Mouse (Mus musculus) midbrain, embryonic 10.5 days (tissue): Measurements from ENCODE around the gene Slc39a13. TPM values are rescaled to one million over a fixed set of nuclear protein-coding genes. Genes with fewer than 3 reads are reported as not detected.
A peak's percentile ranks its signal among the peaks of the same experiment; 100 is the strongest.
"Not testable (repeated sequence)": the region's sequence is repeated elsewhere in the genome, so short reads cannot be mapped to it uniquely, and the experiment has no call there.

Source experiments
- DNase-seq: peaks from one replicate; pipeline ENCODE4 v3.0.0-alpha.2; 2017; ENCODE audit warnings: low spot score
- H3K27ac ChIP-seq: fragments of 300-500 bp; sonication (generic); replicated peaks from 2 replicates; pipeline ENCODE4 v1.5.1; 2016; ENCODE audit warnings: mild to moderate bottlenecking
- H3K27me3 ChIP-seq: fragments of 300-500 bp; sonication (generic); 2 replicates; pipeline ENCODE4 v1.6.1; 2016; ENCODE audit warnings: low read depth, mild to moderate bottlenecking; ENCODE audit not compliant: poor library complexity, severe bottlenecking
- H3K36me3 ChIP-seq: fragments of 300-500 bp; sonication (generic); 2 replicates; pipeline ENCODE4 v1.6.1; 2016; ENCODE audit warnings: mild to moderate bottlenecking, moderate library complexity
- H3K4me1 ChIP-seq: fragments of 300-500 bp; sonication (generic); 2 replicates; pipeline ENCODE4 v1.6.1; 2016
- H3K4me3 ChIP-seq: fragments of 300-500 bp; sonication (generic); 2 replicates; pipeline ENCODE4 v1.5.1; 2016; ENCODE audit warnings: mild to moderate bottlenecking, moderate library complexity
- H3K9me3 ChIP-seq: fragments of 300-500 bp; sonication (generic); replicated peaks from 2 replicates; pipeline ENCODE4 v1.6.1; 2016; ENCODE audit warnings: mild to moderate bottlenecking
- WGBS: fragments of 180-500 bp; shearing (Covaris S2); methylation state at CpG from one replicate; pipeline ENCODE4 v1.1.7; 2016; 5-methylcytosine and 5-hydroxymethylcytosine counted together
- polyA plus RNA-seq: library from polyadenylated mRNA; unstranded; fragments of >200 nt; fragmentation: Nextera tagmentation; extraction: Ambion mirVana; gene quantifications from 2 replicates; pipeline ENCODE4 v1.2.1, GENCODE M21; 2016

Gene Slc39a13
- polyA plus RNA-seq, 1 experiment from 2014 or later = 20.5 TPM

DNA sequence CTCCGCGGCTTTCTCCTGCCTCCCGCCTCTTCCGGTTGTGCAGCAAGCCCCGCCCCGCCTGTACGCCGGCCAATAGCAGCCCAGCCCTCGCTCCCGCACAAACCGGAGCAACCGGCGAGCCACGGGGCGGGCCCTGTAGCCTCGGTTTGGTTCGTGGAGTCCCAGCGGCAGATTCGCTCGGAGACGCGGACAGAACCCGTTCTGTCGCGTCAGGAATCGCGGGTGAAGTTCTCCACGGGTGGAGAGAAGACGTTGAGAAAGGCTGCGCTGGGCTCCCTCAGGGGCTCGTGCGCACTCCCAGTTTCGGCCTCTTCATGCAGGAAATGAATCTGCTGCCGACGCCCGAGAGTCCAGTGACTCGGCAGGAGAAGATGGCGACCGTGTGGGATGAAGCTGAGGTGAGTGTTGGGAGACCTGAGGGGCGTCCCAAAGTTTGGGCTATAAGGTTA lies 16.3 kb downstream of the Slc39a13 start, which contains the start of gene Psmc3:
TSS of gene Psmc3 (plus strand) at position 76 of the 449 bp plus-strand sequence.
- Histone ChIP-seq H3K27me3 (no peaks in the 10 kb centered on the region), H3K36me3 (peaks cover 48% of the 10 kb centered on the region), H3K27ac (peak within 1 kb of the TSS; percentile 93), H3K4me3 (peak within 1 kb of the TSS; percentile 93), H3K4me1 (peaks cover 40% of the 10 kb centered on the region), H3K9me3 (no peaks in the 10 kb centered on the region)
- peak; percentile 96 for DNase-seq
- WGBS = under 1% methylated on average over 40 of the region's 40 CpGs

DNA sequence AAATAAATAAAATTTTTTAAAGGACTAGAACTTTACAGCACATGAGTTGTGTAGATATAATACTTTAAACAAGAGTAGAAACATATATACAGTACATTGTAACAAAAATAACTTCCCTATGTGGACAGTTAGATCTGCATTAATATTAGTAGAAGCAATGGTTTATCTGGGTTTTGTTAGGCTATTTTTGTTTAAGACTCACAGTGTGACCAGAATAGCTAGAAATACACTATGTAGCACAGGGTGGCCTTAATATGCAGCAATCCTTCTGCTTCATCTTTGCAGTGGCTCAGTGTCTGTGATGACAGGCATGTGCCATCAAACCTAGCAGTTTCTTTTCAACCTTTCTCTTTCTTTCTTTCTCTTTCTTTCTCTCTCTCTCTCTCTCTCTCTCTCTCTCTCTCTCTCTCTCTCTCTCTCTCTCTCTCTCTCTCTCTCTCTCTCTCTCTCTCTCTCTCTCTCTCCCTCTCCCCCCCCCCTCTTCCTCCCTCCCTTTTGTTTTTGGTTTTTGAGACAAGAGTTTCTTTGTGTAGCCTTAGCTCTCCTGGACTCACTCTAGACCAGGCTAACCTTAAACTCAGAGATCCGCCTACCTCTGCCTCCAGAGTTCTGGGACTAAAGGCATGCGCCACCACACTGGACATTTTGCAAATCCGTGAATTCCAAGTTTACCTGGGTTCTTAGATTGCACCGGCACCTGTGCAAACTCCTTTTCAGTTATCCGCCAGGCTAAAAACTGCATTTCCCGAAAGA lies 16.9 kb downstream of the Slc39a13 start:
- H3K36me3 ChIP-seq = peaks cover 42% of the 10 kb centered on the region
- H3K27ac ChIP-seq = peak overlapping the region; percentile 93
- H3K4me1 ChIP-seq = peaks cover 40% of the 10 kb centered on the region
- no peak for DNase-seq
- no peaks in the 10 kb centered on the region for H3K9me3 ChIP-seq
- no peaks in the 10 kb centered on the region for H3K27me3 ChIP-seq
- H3K4me3 ChIP-seq = peak overlapping the region; percentile 93
- whole genome bisulfite sequencing = 0% methylated on average over 6 of the region's 6 CpGs

DNA sequence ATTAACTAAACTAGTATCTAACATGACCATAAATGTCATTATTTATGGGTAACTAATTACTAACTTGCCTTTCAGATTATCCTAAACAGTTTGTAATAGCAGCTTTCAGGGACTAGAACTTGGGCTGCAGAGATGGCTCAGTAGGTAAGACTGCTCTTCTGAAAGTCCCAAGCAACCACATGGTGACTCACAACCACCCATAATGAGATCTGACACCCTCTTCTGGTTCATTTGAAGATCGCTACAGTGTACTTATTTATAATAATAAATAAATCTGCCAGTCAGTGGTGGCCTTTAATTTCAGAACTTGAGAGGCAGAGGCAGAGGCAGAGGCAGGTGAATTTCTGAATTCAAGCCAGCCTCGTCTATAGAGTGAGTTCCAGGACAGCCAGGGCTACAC lies 17.5 kb downstream of the Slc39a13 start:
- Histone ChIP-seq H3K4me1 (peaks cover 40% of the 10 kb centered on the region), H3K36me3 (peaks cover 36% of the 10 kb centered on the region), H3K27ac (peak overlapping the region; percentile 93; the same call in 1 of the 2 replicates), H3K4me3 (peak overlapping the region; percentile 93), H3K27me3 (no peaks in the 10 kb centered on the region), H3K9me3 (no peaks in the 10 kb centered on the region)
- DNase-seq = no peak
- 76% methylated on average over 2 of the region's 2 CpGs for WGBS

DNA sequence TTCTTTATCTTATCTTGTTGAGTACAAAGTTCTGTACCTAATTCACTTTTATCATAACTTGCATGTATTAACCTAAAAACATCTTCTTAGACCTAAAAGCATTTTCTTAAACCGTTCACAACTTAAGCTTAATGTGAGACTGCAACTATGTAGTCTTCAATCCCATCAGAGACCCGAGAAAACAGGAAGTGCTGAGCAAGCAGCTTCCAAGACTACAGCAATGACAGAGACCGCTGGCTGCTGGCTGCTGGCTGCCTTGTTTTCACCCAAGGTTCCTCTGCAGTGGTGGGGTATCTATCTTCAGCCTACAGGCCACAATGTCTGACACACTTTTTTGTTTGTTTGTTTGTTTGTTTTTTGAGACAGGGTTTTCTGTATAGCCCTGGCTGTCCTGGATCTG lies 18.3 kb downstream of the Slc39a13 start:
- 80% methylated on average over 3 of the region's 3 CpGs for WGBS
- Histone ChIP-seq H3K36me3 (peaks cover 28% of the 10 kb centered on the region), H3K4me3 (no peak overlapping the region), H3K9me3 (no peaks in the 10 kb centered on the region), H3K27me3 (no peaks in the 10 kb centered on the region), H3K27ac (no peak overlapping the region), H3K4me1 (peaks cover 40% of the 10 kb centered on the region)
- no peak for DNase-seq

DNA sequence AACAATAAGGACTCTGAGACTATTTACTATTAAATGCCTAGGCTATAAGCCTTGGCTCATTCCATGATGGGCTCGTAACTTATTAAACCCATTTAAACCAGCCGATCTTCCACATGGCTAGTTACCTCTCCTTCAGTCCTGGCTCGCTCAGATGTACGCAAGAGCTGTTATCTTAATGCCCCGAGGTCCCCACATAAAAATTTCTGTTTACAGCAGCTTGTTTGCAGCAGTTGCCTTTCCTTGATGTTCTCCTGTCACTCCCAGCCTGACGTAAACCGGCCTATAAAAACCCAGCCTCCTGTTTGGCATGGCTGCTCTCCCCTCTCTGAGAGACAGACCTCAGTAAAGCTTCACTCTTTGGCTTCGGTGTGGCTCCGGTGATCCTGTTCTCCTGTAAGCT lies 22.9 kb downstream of the Slc39a13 start:
- no peak for DNase-seq
- Histone ChIP-seq H3K27ac (no peak overlapping the region), H3K4me1 (peaks cover 31% of the 10 kb centered on the region), H3K27me3 (no peaks in the 10 kb centered on the region), H3K36me3 (peaks cover 7% of the 10 kb centered on the region; the same call in 1 of the 2 replicates), H3K9me3 (no peaks in the 10 kb centered on the region), H3K4me3 (no peak overlapping the region)
- 88% methylated on average over 9 of the region's 9 CpGs for WGBS

DNA sequence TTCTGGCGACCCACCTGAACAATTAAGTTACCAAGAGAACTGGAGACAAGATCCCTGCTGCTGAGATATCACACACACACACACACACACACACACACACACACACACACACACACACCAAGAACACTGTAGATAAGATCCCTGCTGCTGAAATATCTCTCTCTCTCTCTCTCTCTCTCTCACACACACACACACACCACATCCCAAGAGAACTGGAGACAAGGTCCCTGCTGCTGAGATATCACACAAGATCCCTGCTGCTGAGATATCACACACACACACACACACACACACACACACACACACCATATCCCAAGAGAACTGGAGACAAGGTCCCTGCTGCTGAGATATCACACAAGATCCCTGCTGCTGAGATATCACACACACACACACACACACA lies 24.4 kb downstream of the Slc39a13 start:
- not testable (repeated sequence) for H3K27me3 ChIP-seq, DNase-seq, H3K36me3 ChIP-seq, H3K9me3 ChIP-seq, H3K4me3 ChIP-seq
- 100% methylated on average over 1 of the region's 1 CpGs for WGBS
- Histone ChIP-seq H3K27ac (peak overlapping the region; percentile 61; the same call in 1 of the 2 replicates), H3K4me1 (peaks cover 34% of the 10 kb centered on the region)

DNA sequence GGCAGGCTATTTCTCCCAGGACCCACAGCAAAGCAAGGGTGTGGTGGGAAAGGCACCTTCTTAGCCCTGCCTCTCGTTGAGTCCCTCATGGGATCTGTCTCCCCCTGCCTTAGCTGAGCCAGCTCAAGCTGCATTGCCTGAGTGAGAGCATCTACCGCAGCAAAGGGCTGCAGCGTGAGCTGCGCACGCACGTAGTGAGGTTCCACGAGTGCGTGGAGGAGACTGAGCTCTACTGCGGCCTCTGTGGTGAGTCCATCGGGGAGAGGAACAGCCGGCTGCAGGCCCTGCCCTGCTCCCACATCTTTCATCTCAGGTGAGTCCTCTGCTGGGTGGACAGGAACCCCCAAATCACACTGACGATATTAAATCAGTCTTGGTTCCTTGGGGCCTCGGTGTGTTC lies 25.5 kb downstream of the Slc39a13 start:
- Histone ChIP-seq H3K4me3 (no peak overlapping the region), H3K27ac (peak overlapping the region; percentile 61; the same call in 1 of the 2 replicates), H3K9me3 (no peaks in the 10 kb centered on the region), H3K4me1 (peaks cover 26% of the 10 kb centered on the region), H3K27me3 (no peaks in the 10 kb centered on the region), H3K36me3 (no peaks in the 10 kb centered on the region)
- WGBS = 79% methylated on average over 13 of the region's 13 CpGs
- DNase-seq = no peak

DNA sequence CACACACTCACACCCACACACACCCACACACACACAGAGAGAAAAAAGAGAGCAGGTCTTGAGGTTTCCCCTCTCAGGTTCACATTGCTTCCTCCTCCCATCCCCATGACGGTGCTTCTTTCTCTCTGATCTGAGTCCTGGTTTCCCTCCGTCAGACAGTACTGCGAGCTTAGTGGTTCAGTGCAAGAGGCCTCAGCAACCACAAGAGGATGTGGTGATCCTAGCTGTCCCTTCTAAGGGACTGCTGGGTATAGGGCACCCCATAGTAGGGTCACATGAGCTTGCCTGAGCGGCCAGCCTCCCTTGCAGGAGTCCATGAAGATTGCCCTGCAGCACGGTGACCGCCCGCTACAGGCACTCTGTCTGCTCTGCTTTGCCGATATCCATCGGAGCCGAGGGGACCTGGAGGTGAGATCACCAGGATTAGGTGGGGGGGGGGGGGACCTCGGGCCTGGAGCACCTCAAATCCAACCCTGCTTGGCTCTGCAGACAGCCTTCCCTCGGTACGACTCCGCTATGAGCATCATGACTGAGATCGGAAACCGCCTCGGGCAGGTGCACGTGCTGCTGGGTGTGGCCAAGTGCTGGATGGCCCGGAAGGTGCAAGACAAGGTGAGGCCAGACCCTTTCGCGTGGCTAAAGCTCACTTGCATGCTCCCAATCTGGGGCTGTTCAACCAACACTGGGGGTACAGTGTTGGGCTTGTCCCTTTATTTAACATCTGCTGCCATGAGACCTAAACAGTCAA lies 27.4 kb downstream of the Slc39a13 start:
- DNase-seq = no peak
- peak overlapping the region; percentile 46; the same call in 1 of the 2 replicates for H3K27ac ChIP-seq
- no peak overlapping the region for H3K4me3 ChIP-seq
- peaks cover 19% of the 10 kb centered on the region for H3K4me1 ChIP-seq
- WGBS = 76% methylated on average over 21 of the region's 21 CpGs
- no peaks in the 10 kb centered on the region for H3K36me3 ChIP-seq
- H3K27me3 ChIP-seq = no peaks in the 10 kb centered on the region
- no peaks in the 10 kb centered on the region for H3K9me3 ChIP-seq

DNA sequence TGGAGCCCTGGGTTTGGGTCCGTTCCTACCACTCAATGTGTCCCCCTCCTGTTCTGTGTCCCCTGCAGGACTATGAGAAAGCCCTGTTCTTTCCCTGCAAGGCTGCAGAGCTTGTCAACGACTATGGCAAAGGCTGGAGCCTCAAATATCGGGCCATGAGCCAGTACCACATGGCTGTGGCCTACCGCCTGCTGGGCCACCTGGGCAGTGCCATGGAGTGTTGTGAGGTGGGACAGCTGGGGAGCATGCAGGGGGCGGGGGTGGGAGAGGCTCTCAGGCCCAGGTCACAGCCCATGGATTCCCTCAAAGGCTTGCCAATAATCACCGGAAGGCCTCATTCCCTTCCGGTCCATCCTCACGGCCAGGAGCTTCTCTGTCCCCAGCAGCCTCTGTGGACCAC lies 28.4 kb downstream of the Slc39a13 start:
- WGBS = 71% methylated on average over 8 of the region's 8 CpGs
- Histone ChIP-seq H3K27ac (no peak overlapping the region), H3K27me3 (no peaks in the 10 kb centered on the region)

DNA sequence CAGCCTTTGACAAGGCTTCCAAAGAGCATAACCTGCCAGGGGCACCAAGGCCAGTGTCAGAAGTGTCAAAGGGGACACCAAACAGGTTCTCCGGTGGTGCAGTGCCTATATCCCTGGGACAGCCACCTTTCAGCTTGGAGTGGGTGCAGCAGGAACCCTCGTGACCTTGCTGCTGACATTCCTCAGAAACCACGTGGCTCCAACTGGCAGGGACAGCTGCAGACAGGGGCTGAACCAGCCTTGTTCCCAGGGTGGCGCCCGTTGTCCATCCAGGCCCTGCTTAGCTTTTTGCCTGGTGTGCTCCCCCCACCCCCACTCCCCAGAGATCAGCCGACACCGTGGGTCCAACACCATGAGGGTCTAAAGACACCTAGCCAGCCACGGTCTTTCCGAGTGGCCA lies 34.8 kb downstream of the Slc39a13 start, which contains the start of gene Rapsn:
TSS of gene Rapsn (plus strand) at position 236 of the 400 bp plus-strand sequence.
- no peak within 1 kb of the TSS for H3K4me3 ChIP-seq
- no peak for DNase-seq
- WGBS = 77% methylated on average over 9 of the region's 9 CpGs

More for the DNA sequence above, 28.4 kb downstream of the Slc39a13 start:
- Histone ChIP-seq H3K4me1 (peaks cover 19% of the 10 kb centered on the region), H3K4me3 (no peak overlapping the region), H3K9me3 (no peaks in the 10 kb centered on the region), H3K36me3 (no peaks in the 10 kb centered on the region)
- no peak for DNase-seq

DNA sequence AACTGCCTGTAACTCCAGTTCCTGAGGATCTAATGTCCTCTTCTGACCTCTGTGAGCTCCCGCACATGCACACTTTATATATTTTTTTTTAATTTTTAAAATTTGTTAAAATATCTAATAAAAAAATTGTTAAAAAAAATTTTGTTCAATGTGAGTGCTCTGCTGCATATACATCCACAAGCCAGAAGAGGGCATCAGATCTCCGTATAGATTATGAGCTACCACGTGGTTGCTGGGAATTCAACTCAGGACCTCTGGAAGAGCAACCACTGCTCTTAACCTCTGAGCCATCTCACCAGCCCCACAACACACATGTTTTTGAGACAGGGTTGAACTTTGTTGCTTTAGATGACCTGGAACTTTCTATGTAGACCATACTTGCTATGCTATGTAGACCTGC lies 37.2 kb downstream of the Slc39a13 start:
- H3K4me1 ChIP-seq = peaks cover 17% of the 10 kb centered on the region
- WGBS = 20% methylated on average over 3 of the region's 3 CpGs
- no peak overlapping the region for H3K27ac ChIP-seq
- H3K27me3 ChIP-seq = no peaks in the 10 kb centered on the region
- H3K9me3 ChIP-seq = no peaks in the 10 kb centered on the region
- no peak for DNase-seq
- no peak overlapping the region for H3K4me3 ChIP-seq
- H3K36me3 ChIP-seq = no peaks in the 10 kb centered on the region

More for the DNA sequence above, 34.8 kb downstream of the Slc39a13 start, which contains the start of gene Rapsn:
- H3K9me3 ChIP-seq = no peaks in the 10 kb centered on the region
- no peaks in the 10 kb centered on the region for H3K36me3 ChIP-seq
- peak within 1 kb of the TSS; percentile 23 for H3K27ac ChIP-seq
- peaks cover 14% of the 10 kb centered on the region for H3K4me1 ChIP-seq
- no peaks in the 10 kb centered on the region for H3K27me3 ChIP-seq

DNA sequence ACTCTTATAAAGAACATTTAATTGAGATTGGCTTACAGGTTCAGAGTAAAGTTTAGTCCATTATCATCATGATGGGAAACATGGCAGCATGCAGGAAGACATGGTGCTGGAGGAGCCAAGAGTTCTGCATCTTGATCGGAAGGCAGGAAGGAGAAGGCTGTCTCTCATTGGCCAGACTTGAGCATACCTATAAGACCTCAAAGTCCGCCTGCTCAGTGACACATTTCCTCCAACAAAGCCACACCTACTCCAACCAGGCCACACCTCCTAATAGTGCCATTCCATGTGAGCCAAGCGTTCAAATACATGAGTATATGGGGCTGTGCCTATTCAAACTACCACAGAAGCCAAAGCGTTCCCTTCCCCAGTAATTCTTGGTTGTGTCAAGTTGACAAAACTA lies 39.0 kb downstream of the Slc39a13 start:
- DNase-seq = no peak
- WGBS = 87% methylated on average over 4 of the region's 4 CpGs
- H3K9me3 ChIP-seq = no peaks in the 10 kb centered on the region
- no peaks in the 10 kb centered on the region for H3K27me3 ChIP-seq
- no peak overlapping the region for H3K27ac ChIP-seq
- peaks cover 14% of the 10 kb centered on the region for H3K4me1 ChIP-seq
- H3K36me3 ChIP-seq = no peaks in the 10 kb centered on the region
- H3K4me3 ChIP-seq = no peak overlapping the region
